Mouse (Mus musculus): ENCODE results near the gene Itprid2.

DNA sequence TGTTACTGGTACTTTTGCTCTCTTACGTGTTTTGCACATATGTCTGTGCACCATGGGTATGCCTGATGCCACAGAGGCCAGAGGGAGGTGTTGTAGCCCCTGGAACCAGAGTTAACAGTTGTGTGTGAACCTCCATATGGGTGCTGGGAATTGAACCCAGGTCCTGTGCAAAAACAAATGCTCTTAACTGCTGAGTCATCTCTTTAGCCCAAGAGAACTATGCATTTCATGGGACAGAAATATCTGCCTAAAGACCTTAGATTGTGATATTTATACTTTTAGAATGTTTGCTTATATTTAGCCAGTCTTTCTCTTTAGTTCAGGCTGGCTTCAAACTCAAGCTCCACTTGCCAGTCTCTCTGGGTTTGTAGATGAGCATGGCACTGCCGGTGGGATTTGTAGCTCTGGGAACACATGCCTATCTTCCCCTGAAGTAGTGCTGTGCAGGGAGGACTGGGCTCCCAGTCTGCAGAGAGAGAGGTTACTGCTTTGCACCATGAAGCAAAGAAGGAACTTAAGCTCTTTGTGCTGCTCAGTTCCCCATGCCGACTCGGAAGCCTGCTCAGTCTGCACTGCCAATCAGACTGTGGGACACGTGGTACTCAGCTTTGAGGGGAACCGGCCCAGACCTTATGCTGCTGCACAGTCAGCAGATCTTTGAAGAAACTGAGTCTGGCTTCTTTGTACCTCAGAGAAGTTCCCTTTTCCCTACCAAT is 18.1 kb downstream of the Itprid2 start:
- TF ChIP-seq EP300 (IDR thresholded peaks at IDR 0.05; ENCODE audit: low read depth) = no peak
- TF ChIP-seq CTCF (IDR thresholded peaks at IDR 0.05; ENCODE audit: low read depth) = no peak
